Mouse (Mus musculus): ENCODE measurements around the gene Dusp14. TPM values are rescaled to one million over a fixed set of nuclear protein-coding genes. Genes with fewer than 3 reads are reported as not detected.

Dusp14 gene
- total RNA-seq (2014; rRNA removed; ENCODE audit: low replicate concordance) (1.3 and 8.2 TPM in 2 replicates), polyA plus RNA-seq (2015; fragmentation: Nextera tagmentation; extraction: Ambion mirVana) (1.4 and 2.4 TPM in 2 replicates)

DNA sequence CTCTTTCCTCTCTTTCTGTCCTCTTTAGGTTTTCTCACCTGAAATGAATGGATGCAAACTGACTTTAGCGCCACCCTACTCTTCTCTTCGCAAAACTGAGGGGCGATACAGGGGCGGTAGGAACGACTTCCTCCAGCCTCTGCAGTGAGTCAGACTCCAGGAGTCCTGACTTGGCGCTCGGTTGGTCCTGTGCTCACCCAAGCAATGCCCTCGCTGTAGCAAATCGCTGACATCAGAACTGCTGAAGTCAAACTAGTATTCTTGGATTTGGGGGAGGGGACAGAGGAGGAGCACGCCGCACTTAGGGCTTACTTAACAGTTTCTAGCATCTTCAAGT, at the start of gene Dusp14:
Gene Dusp14, minus strand, starts transcription at position 228 of the 337 bp plus-strand sequence.
- Histone ChIP-seq H3K27me3 (ENCODE audit: control insufficient read depth, insufficient read depth, low read length) (peaks cover 37% of the 10 kb centered on the region), H3K9me3 (replicated peaks; ENCODE audit: control insufficient read depth, low read length) (no peaks in the 10 kb centered on the region), H3K9ac (replicated peaks; ENCODE audit: low read depth, low read length) (peak within 1 kb of the TSS; percentile 47; the same call in 1 of the 2 replicates), H3K4me3 (ENCODE audit: low read depth, low read length) (peak within 1 kb of the TSS; percentile 64), H3K4me2 (ENCODE audit: low read depth, low read length) (peak within 1 kb of the TSS; percentile 96), H3K4me1 (ENCODE audit: control insufficient read depth, insufficient read depth) (peaks cover 16% of the 10 kb centered on the region; the same call in 1 of the 2 replicates), H3K27ac (ENCODE audit: low read depth) (no peak within 1 kb of the TSS), H3K36me3 (replicated peaks; ENCODE audit: control insufficient read depth, insufficient read depth, low read length) (no peaks in the 10 kb centered on the region)
- ATAC-seq (ENCODE audit: insufficient read depth, low read depth) (no peak), DNase-seq (ENCODE audit: low spot score) (no peak)
- WGBS = 19% methylated on average over 11 of the region's 11 CpGs
- TF ChIP-seq CTCF (IDR thresholded peaks at IDR 0.05; ENCODE audit: low read depth) (no peak), EP300 (IDR thresholded peaks at IDR 0.05; ENCODE audit: low read depth) (no peak)

- ATAC-seq (ENCODE audit: insufficient read depth, low read depth) = no peak
- Histone ChIP-seq H3K27ac (ENCODE audit: low read depth) (no peak overlapping the region), H3K36me3 (replicated peaks; ENCODE audit: control insufficient read depth, insufficient read depth, low read length) (peaks cover 39% of the 10 kb centered on the region), H3K4me1 (ENCODE audit: control insufficient read depth, insufficient read depth) (peaks cover 4% of the 10 kb centered on the region; the same call in 1 of the 2 replicates), H3K4me3 (ENCODE audit: low read depth, low read length) (no peak overlapping the region), H3K9me3 (replicated peaks; ENCODE audit: control insufficient read depth, low read length) (no peaks in the 10 kb centered on the region), H3K9ac (replicated peaks; ENCODE audit: low read depth, low read length) (no peak overlapping the region), H3K27me3 (ENCODE audit: control insufficient read depth, insufficient read depth, low read length) (no peaks in the 10 kb centered on the region), H3K4me2 (ENCODE audit: low read depth, low read length) (no peak overlapping the region)
- DNase-seq (ENCODE audit: low spot score) = no peak
- 91% methylated on average over 4 of the region's 4 CpGs for WGBS
- TF ChIP-seq EP300 (IDR thresholded peaks at IDR 0.05; ENCODE audit: low read depth) = no peak
Measured at GRCm38 (mm10) chr11:84117431-84117830, 48.4 kb upstream of the Dusp14 start.

DNA sequence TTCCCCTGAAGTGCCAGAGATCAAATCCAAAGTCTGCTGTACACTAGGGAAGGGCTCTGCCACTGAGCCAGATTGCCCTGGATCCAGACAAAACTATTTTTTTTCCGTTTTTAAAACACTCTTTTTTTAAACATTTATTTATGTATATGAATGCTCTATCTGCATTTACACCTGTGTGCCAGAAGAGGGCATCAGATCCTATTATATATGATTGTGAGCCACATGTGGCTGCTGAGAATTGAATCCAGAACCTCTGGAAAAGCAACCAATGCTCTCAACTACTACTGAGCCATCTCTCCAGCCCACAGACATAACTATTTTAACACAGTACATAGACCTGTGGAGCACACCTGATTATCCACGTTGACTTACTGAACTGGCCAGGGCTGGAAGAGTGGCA, 47.2 kb upstream of the Dusp14 start:
- Histone ChIP-seq H3K4me2 (ENCODE audit: low read depth, low read length) (no peak overlapping the region), H3K9ac (replicated peaks; ENCODE audit: low read depth, low read length) (no peak overlapping the region), H3K4me3 (ENCODE audit: low read depth, low read length) (no peak overlapping the region), H3K27me3 (ENCODE audit: control insufficient read depth, insufficient read depth, low read length) (no peaks in the 10 kb centered on the region), H3K9me3 (replicated peaks; ENCODE audit: control insufficient read depth, low read length) (no peaks in the 10 kb centered on the region), H3K36me3 (replicated peaks; ENCODE audit: control insufficient read depth, insufficient read depth, low read length) (peaks cover 39% of the 10 kb centered on the region), H3K27ac (ENCODE audit: low read depth) (no peak overlapping the region), H3K4me1 (ENCODE audit: control insufficient read depth, insufficient read depth) (peaks cover 4% of the 10 kb centered on the region; the same call in 1 of the 2 replicates)
- no peak for TF ChIP-seq EP300 (IDR thresholded peaks at IDR 0.05; ENCODE audit: low read depth)
- peak; percentile 13; the same call in 1 of the 2 replicates for TF ChIP-seq CTCF (IDR thresholded peaks at IDR 0.05; ENCODE audit: low read depth)
- DNase-seq (ENCODE audit: low spot score) (no peak), ATAC-seq (ENCODE audit: insufficient read depth, low read depth) (no peak)
- 70% methylated on average over 2 of the region's 2 CpGs for WGBS

- no peak for ATAC-seq (ENCODE audit: insufficient read depth, low read depth)
- H3K27me3 ChIP-seq (ENCODE audit: control insufficient read depth, insufficient read depth, low read length) = no peaks in the 10 kb centered on the region
- peaks cover 35% of the 10 kb centered on the region for H3K36me3 ChIP-seq (replicated peaks; ENCODE audit: control insufficient read depth, insufficient read depth, low read length)
- no peak overlapping the region for H3K4me2 ChIP-seq (ENCODE audit: low read depth, low read length)
- H3K4me1 ChIP-seq (ENCODE audit: control insufficient read depth, insufficient read depth) = peaks cover 4% of the 10 kb centered on the region; the same call in 1 of the 2 replicates
- WGBS = 35% methylated on average over 9 of the region's 9 CpGs
- no peak for DNase-seq (ENCODE audit: low spot score)
- H3K4me3 ChIP-seq (ENCODE audit: low read depth, low read length) = no peak overlapping the region
- no peaks in the 10 kb centered on the region for H3K9me3 ChIP-seq (replicated peaks; ENCODE audit: control insufficient read depth, low read length)
- H3K9ac ChIP-seq (replicated peaks; ENCODE audit: low read depth, low read length) = no peak overlapping the region
- TF ChIP-seq EP300 (IDR thresholded peaks at IDR 0.05; ENCODE audit: low read depth) = no peak
- TF ChIP-seq CTCF (IDR thresholded peaks at IDR 0.05; ENCODE audit: low read depth) = no peak
- no peak overlapping the region for H3K27ac ChIP-seq (ENCODE audit: low read depth)
Measured at GRCm38 (mm10) chr11:84115646-84116045, 46.6 kb upstream of the Dusp14 start.

GRCm38 (mm10) chr11:84113623-84114022, 44.6 kb upstream of the Dusp14 start:
- no peak overlapping the region for H3K27ac ChIP-seq (ENCODE audit: low read depth)
- no peak for ATAC-seq (ENCODE audit: insufficient read depth, low read depth)
- WGBS = 80% methylated on average over 5 of the region's 5 CpGs
- no peak overlapping the region for H3K4me3 ChIP-seq (ENCODE audit: low read depth, low read length)
- H3K4me2 ChIP-seq (ENCODE audit: low read depth, low read length) = no peak overlapping the region
- DNase-seq (ENCODE audit: low spot score) = no peak
- H3K9me3 ChIP-seq (replicated peaks; ENCODE audit: control insufficient read depth, low read length) = no peaks in the 10 kb centered on the region
- H3K9ac ChIP-seq (replicated peaks; ENCODE audit: low read depth, low read length) = no peak overlapping the region
- H3K4me1 ChIP-seq (ENCODE audit: control insufficient read depth, insufficient read depth) = peaks cover 4% of the 10 kb centered on the region; the same call in 1 of the 2 replicates
- H3K36me3 ChIP-seq (replicated peaks; ENCODE audit: control insufficient read depth, insufficient read depth, low read length) = peaks cover 37% of the 10 kb centered on the region
- H3K27me3 ChIP-seq (ENCODE audit: control insufficient read depth, insufficient read depth, low read length) = no peaks in the 10 kb centered on the region
- TF ChIP-seq CTCF (IDR thresholded peaks at IDR 0.05; ENCODE audit: low read depth) (no peak), EP300 (IDR thresholded peaks at IDR 0.05; ENCODE audit: low read depth) (no peak)

GRCm38 (mm10) chr11:84107137-84107536, 38.1 kb upstream of the Dusp14 start:
- H3K4me3 ChIP-seq (ENCODE audit: low read depth, low read length) = no peak overlapping the region
- no peak overlapping the region for H3K27ac ChIP-seq (ENCODE audit: low read depth)
- ATAC-seq (ENCODE audit: insufficient read depth, low read depth) (no peak), DNase-seq (ENCODE audit: low spot score) (no peak)
- peaks cover 80% of the 10 kb centered on the region for H3K36me3 ChIP-seq (replicated peaks; ENCODE audit: control insufficient read depth, insufficient read depth, low read length)
- H3K9ac ChIP-seq (replicated peaks; ENCODE audit: low read depth, low read length) = no peak overlapping the region
- WGBS = 65% methylated on average over 2 of the region's 2 CpGs
- H3K4me1 ChIP-seq (ENCODE audit: control insufficient read depth, insufficient read depth) = no peaks in the 10 kb centered on the region
- no peak overlapping the region for H3K4me2 ChIP-seq (ENCODE audit: low read depth, low read length)
- H3K27me3 ChIP-seq (ENCODE audit: control insufficient read depth, insufficient read depth, low read length) = no peaks in the 10 kb centered on the region
- TF ChIP-seq EP300 (IDR thresholded peaks at IDR 0.05; ENCODE audit: low read depth) (no peak), CTCF (IDR thresholded peaks at IDR 0.05; ENCODE audit: low read depth) (no peak)
- H3K9me3 ChIP-seq (replicated peaks; ENCODE audit: control insufficient read depth, low read length) = no peaks in the 10 kb centered on the region
